Mouse (Mus musculus): ENCODE measurements around the gene Pde1c.

DNA sequence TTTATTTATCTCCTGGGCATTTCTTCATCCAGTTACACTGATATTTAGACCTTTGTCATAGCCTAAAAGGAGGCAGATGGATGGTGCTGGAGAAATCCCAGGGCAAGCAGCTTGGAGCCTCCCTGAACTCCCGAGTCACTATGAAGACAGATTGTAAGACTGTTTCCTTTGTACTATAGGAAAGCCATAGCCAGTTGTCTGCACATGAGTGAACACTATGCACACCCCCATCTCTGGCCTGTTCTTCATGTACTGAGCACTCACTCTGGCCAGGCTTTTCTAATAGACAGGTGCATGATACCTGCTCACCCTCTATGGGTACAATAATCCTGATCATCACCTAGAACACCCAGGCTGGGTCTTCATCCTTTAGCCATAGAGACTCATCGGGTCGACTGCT, 318.8 kb downstream of the Pde1c start:
- TF ChIP-seq EP300 (IDR thresholded peaks at IDR 0.05) (no peak), CTCF (IDR thresholded peaks at IDR 0.05) (no peak)

Data from lung, postnatal 0 days (tissue).